Mouse (Mus musculus): ENCODE data around the gene Ptprq.

Ptprq gene

DNA sequence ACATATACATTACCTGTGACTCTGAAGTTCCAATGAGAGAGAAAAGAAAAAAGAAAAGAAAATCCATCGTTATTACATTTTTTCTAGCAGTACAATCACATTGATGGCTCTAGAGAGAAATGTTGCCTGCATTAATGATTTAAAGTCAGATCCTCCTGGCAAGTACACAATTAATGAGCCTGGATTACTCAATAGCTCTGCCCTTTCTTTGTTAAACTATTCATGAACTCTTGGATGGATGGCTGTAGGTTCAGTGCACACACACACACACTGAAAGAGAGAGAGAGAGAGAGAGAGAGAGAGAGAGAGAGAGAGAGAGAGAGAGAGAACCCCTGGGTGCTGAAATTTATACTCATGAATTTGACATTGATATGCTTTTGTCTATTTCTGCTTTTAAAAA lies at the start of gene Ptprq:
Gene Ptprq, minus strand, starts transcription at position 246 of the 400 bp plus-strand sequence.
- DNase-seq (ENCODE audit: low spot score in 2 of 2) = no peak

DNA sequence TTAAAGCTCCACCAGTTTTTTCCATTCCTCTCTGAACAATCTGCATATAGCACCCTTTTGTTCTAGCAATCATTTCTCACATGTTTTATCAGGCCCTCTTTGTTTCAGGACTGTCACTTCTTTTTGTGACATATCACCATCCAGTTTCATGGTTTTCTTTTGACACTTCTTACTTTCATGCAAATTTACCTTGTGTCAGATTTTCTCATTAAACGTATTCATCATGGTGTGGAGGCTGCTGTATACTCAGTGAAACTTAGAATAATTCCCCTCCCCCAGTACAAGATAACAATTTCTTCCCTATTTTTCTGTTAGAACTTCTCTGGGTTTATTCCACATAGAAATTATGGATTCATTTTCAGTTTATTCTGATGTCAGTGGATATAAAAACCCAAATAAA lies 39.8 kb upstream of the Ptprq start:
- DNase-seq (ENCODE audit: low spot score in 2 of 2) = no peak

DNA sequence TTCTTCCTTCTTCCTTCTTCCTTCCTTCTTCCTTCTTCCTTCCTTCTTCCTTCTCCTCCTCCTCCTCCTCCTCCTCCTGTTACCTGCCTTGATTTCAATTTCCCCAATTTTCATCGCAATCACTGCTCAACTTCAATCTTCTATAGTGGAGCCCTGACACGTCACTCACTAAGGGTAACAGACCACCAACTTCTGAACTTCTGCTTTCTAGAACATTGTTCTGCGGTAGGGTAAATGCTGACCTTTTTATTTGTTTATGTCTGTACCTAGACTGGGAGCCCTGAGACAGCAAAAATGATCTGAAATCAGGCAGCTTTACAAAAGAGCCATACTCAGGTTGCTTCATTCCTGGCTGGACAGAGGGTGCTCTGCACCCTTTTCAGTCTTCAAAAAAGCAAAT lies 33.6 kb upstream of the Ptprq start:
- no peak for DNase-seq (ENCODE audit: low spot score in 2 of 2)

DNA sequence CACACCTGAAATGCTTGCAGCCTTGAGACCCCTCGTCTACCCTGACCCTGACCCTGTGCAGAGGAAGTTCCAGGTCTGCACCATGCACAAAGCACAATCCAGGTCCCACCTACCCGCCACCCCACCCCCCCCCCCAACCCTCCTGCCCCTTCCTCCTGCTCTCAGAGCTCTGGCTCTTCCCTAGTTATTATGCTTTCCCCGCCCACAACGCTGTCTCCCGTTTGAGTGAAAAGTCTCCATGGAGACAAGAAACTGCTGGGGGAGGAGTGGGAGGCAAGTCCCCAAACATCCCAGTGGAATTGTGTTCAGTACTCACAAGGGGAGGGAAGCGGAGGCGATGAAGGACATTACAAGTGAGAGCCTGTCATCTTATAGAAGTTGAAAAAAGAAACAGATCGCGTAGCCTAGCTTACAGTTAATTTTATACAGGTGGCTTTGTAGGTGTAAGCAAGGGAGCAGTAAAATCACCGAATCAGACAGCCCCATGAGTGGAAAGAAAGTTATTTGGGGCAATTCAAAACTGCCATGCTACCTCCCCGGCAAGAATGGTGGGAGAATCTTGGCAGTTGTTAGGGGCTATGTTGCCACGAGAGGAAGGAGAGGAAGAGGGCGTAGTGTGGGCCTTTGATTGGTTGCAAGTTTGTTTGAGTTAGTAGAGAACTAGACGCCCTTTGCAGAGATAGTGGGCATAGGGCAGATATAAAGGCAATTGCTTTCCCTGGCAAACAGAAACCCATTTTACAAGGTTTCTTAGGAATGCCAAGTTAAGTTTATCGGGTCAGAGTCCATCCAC lies 32.7 kb upstream of the Ptprq start:
- no peak for DNase-seq (ENCODE audit: low spot score in 2 of 2)

DNA sequence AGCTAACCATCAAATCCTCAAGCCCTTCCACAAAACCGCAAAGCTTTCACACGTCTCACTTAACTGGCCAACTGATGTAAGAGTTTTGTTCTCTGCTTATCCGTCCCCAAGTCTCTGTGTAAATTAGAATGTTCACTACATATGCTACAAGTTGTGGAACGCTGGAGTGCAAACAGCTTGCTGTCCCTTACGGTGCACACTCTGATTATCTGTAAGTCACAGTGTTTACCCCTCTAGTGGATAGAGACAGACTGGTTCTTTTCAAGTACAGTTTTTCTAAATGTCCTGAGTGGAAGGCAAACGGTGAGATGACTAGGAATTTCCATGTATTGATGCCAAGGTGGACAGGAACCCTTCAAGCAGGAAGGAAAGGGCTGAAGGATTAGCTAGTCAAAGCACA lies 32.1 kb upstream of the Ptprq start:
- no peak for DNase-seq (ENCODE audit: low spot score in 2 of 2)

DNA sequence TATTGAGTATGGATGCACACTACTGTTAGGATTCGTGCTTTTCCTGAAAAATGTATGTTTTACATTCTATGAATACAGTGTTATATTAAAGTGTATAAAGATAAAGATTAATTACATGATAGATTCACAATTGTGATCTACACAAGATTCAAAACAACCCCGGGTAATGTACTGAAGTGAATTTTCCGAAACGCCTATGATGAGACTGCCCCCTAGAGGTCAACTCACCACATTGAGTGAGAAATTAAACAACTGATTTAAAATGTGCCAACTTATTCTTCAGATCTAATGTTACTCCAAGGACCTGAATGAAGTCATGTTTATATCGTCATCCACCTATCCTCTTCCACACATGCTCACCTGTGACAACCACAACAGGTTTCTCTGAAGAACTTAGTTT lies 27.7 kb upstream of the Ptprq start:
- DNase-seq (ENCODE audit: low spot score in 2 of 2) = no peak

DNA sequence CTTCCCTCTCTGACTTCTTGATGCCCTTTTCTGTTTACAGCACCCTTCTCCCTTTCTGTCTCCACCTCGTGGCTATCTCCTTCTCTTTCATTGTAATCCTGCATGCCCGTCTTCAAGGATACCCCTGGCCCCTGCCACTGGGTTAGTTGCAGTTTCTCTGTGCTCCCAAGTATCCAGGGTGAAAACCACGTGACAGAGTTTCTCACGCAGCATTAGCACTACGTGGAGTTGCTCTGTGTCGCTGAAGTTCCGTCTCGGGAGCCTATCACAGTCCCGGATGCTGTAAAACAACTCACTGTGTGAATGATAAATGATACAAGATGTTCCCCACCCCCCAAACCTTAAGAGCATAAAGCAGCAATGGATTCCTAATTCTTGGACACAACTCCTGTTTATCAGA lies 26.9 kb upstream of the Ptprq start:
- no peak for DNase-seq (ENCODE audit: low spot score in 2 of 2)

DNA sequence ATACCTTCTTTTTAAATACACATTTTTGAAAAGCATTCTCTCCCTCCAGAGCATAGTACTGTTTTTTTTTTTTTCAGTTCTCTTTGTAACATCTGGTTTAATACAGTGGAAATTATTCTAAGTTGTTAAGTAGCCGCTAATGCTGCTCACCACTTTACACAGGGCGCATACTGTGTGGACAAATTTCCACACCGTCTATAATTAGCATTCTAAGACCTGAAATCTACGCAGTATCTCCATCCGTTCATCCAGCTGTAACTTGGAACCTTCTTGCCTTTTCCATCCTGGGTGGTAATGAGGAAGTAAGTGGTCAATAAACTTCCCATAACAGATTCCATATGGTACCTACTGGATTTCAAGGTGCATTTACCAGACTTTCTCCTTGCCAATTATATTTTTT lies 20.0 kb upstream of the Ptprq start:
- DNase-seq (ENCODE audit: low spot score in 2 of 2) = no peak

DNA sequence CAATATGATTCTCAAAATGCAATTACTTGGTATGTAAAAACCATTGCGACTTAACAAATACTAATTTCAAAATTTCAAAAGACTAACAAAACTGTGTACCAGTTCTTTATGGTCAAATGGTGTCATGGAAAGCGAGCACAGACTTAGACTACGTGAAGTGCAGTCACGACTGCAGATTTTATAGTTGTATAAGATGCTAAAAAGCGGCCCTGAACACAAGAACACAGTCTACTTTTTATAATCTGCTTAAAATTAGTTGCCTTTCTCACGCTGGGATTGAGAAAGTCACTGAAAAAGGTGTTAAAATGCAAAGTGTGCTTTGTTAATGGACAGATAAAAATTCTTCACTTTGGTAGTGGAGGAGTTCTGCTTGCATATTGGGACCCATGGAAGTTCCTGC lies 17.9 kb upstream of the Ptprq start:
- DNase-seq (ENCODE audit: low spot score in 2 of 2) = no peak

DNA sequence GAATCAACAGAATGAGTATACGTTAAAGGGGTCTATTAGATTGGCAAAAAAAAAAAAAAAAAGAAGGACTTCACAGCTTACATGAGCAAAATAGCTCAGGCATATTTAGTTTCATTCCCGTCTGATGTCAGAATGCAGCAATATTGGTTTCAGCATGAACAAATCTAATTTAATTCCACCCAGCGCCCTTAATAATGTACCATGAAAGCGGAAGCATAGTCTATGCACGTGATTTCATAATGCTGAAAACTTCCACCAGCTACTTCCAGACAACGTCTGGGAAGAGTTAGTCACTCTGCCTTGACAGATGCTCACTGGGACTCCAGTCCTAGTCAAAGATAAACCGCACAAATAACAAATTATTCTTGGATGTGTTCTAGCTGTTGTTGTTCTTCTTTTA lies 15.6 kb upstream of the Ptprq start:
- DNase-seq (ENCODE audit: low spot score in 2 of 2) = no peak

DNA sequence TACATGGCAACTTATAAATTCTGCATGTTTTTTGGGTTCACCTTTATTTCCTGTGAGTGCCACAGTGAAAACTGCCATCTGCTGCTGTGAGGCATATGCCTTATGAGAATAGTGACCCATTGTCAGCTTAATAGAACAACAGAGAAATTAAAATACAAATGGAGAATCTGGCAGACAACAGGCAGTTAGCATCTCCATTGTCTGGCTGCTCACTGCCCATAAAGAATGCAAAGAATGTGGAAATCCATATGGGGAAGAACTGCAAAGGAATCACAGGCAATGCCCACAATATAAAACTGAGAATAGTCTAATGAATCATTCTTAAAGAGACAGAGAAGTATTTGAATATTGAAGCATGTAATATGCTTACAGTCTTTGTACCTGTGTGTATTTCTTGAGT lies 14.5 kb upstream of the Ptprq start:
- no peak for DNase-seq (ENCODE audit: low spot score in 2 of 2)

DNA sequence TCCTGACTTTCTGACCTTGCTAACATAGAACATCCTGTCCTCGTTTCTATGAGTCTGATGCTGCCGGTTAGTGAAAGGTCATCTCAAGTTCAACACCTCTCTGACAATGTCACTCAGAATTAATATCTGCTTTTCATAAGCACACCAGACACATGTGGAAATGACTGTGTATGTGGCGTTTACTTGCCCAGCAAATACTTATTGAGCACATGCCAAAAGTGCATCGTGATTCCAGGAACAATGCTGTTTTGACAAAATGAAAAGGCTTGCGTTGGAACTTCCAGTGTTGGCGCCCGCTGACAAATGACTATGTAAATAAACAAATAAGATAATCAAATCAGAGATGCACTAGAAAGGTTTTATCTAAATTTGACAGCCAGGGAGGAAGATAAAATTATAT lies 5.8 kb upstream of the Ptprq start:
- no peak for DNase-seq (ENCODE audit: low spot score in 2 of 2)

DNA sequence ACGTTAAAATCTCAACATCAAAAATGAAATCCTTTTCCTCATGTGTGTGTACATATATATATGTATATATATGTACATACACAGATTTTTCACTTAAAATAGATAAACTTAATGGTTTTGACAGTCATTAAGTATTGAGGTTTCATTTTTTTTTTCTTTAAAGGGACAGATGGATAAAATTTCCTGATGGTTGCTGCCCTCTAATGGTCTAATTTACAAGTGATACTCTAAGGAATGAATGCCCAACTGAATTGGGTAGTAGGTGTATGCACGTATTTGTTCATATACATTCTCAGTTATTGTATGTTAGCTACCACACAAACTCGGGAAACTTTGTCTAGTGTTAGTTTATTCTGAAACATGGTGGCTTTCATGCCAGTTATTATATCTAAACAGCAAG lies 15.4 kb downstream of the Ptprq start:
- DNase-seq (ENCODE audit: low spot score in 2 of 2) = no peak

DNA sequence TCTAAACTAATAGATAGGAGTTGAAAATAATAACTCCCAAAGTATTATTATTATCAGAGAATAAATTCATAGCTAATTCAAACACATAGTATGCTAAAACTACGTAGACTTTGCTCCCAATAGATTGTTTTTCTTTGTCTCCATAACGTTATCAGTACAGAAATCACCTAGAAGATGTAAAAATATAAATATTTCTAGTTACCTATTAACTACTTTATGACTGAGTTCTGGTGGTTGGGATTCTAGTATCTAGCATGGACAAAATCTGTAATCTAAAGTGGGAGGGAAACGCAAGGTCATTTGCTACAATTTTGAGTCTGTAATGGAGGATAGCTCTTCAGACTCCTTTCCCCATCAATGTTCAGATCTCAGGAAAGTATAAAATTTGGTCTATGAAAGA lies 18.9 kb downstream of the Ptprq start:
- no peak for DNase-seq (ENCODE audit: low spot score in 2 of 2)

DNA sequence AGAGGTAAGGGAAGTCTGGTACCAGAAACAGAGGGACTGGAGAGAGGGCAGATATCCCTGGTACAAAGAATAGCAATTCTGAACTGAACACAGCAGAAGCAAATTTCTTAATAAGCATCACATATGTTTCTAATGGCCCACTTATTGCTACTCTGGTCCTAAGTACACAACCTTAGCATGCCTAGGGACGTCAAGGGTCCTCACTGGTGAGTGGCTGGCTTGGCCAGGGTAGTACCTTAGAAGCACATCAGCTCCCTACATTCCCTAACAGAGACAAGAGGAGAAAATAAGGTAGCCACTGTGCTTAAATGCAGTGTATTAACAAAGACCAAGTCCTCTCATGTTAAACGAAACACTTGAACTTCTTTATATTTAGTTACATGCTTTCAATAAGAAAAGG lies 21.1 kb downstream of the Ptprq start:
- no peak for DNase-seq (ENCODE audit: low spot score in 2 of 2)

DNA sequence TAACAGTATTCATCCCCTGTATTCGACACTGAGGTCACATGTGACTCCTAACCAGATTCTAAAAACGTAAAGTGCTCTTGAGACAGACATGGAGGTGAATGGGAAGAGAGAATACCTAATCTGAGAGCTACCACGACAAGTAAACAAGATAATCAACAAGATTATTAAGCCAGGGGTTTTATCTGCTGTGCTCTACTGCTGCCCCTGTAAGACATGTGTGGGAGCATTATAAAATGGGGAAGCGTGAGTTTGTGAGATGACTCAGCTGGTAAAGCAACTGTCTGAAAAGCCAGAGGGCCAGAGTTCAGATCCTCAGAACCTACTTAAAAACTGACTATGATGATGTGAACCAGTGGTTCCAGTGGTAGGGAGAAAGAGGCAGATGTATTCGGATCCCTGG lies 22.7 kb downstream of the Ptprq start:
- DNase-seq (ENCODE audit: low spot score in 2 of 2) = no peak

DNA sequence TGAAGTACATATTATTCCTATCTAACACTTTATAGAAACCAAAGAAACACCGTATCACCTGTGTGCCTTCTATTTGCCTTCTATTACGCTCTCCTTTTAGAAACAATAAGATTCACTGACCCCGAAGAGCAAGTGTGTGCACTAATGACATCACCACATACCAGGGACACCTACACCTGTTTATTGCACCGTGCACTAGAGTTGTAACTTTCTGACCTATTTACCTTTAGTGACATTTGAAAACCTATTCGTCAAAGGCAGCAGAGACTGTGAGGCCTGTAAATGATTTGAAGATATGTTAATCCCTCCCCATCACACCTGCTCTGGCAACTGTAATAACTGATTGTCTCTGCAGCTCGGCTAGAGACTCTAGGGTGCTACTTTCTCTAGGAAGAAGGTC lies 32.5 kb downstream of the Ptprq start:
- DNase-seq (ENCODE audit: low spot score in 2 of 2) = no peak

DNA sequence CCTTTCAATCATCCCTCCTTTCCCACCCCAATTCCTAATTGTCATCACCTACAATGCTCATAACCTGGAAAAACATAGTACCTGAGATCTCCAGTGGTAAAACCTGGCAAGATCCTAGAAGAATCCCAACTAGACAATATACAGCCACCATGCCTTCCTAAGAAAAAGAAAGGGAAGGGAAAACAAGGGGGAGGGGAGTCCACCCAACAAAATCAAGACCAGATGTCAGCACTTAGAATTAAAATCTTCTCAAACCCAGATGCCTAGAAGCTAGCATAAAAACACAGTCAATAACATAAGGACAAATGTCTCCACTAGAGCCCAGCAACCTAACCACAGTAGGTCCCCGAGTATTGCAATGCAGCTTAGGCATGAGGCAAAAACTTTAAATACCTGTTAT lies 43.9 kb downstream of the Ptprq start:
- no peak for DNase-seq (ENCODE audit: low spot score in 2 of 2)

DNA sequence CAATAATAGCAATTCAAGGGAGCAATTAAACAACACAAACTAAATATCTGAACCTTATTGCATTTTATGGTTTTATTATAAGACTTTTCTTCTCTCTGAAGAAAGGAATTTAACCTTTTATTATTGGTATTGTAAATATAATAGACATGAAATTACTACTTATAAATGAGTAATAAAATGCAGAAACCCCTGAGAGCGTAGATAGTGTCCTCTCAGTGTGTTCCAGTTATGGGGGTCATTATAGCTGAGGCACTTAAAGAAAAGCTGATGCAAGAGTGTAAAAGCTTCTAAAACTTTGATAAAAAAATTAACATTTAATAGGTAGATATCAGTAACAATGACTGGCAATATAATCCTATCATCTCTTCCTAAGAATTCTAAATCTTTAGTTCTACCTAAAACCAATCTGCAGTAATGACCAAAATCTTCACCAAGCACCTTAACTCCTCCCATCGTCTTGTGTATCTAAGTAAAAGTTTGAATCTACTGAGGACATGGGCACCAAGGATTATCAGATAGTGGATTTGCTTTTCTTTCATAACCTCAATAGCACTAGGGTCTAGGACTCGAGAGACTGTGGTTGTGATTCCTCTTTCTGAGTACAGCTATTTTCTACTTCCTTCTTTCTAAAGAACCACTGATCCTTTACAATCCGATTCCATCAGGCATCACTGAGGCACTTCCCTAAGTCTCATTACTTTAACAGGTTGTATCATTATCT lies 51.3 kb downstream of the Ptprq start:
- DNase-seq (ENCODE audit: low spot score in 2 of 2) = no peak

DNA sequence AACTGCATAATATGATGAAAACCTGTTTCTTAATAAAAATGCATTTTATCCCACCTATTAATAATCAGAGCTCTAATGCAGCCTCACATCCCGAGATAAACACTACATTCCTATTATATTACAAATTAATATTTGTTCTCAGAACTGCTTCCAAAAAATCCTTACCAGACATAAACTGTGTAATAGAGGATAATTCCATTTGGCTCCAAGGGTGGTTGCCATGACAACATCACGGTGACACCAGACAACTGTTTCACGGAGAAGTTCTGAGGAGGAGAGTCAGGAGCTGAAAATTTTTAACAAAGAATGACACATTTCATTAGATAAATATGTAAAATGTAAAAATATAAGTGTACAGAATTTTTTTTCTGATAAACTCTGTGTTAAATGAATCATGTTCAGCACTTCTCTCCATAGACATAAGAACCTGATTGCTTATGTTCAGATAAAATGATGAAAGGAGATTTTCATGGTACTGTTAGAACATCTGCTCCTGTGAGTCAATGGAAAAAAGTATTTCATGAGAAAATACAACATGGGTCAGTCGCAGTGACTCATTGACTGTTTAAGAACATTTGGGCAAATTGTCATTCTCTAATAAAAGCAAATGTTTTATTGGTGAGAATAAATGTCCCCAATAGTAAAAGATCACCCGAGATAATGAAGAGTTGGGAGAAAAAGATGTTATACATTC lies 57.3 kb downstream of the Ptprq start:
- no peak for DNase-seq (ENCODE audit: low spot score in 2 of 2)

DNA sequence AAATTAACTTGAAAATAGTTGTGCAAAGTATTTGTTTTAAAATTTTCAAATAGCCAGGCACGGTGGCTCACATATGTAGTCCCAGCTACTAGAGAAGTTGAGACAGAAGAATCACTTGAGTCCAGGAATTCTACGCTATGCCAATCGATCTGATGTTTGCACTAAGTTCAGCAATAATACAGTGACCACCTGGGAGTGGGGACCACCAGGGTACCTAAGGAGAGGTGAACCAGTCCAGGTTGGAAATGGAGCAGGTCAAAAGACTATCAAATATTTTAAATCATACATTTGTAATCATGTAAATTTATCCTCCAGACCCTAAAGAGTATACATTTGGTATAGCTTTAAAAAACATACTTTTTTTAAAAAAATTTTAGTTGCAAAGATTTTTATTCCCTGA lies 57.9 kb downstream of the Ptprq start:
- no peak for DNase-seq (ENCODE audit: low spot score in 2 of 2)

DNA sequence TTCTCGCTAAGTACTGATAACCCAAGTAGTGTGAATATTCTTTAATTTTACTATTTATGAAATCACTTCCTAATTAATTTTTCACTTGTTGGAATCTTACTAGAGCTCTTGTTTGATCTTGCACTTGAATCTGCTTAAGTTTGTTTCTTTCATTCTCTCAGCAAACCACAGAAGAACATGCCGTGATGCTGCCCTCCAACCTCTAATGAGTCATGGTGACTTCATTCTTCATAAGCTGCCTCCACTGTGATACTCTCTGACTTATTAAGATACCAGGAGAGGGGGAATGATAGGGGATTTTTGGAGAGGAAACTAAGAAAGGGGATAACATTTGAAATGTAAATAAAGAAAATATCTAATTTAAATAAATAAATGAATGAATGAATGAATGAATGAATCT lies 60.7 kb downstream of the Ptprq start:
- DNase-seq (ENCODE audit: low spot score in 2 of 2) = no peak

DNA sequence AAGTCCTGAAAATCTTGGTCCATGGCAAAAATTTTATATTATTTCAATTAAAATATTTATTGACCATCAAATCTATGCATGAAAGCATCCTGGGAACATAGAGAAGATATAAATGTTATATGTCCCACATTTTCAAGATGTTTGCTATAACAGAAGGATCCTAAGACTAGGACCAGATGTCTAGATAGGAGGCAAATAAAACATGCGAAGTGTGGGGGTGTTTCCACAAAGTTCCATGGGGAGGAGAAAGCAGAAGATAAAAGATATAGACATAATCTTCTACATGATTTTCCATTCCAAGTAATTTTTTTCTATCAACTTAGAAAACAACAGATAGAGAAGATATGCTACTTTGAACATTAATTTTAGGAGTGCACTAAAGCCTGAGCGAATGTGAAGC lies 70.2 kb downstream of the Ptprq start:
- DNase-seq (ENCODE audit: low spot score in 2 of 2) = no peak

Data from thymus, postnatal 10 days (tissue).